Mouse (Mus musculus) monocyte, adult 2 months (primary cell): ENCODE measurements around the gene Treh.

Experiments
- DNase-seq, 2 experiments: peaks; one replicate each; pipeline ENCODE4 v3.0.0; 2022; ENCODE audit warnings: low spot score in 2 of 2, low read depth in 1 of 2

Treh gene

DNA sequence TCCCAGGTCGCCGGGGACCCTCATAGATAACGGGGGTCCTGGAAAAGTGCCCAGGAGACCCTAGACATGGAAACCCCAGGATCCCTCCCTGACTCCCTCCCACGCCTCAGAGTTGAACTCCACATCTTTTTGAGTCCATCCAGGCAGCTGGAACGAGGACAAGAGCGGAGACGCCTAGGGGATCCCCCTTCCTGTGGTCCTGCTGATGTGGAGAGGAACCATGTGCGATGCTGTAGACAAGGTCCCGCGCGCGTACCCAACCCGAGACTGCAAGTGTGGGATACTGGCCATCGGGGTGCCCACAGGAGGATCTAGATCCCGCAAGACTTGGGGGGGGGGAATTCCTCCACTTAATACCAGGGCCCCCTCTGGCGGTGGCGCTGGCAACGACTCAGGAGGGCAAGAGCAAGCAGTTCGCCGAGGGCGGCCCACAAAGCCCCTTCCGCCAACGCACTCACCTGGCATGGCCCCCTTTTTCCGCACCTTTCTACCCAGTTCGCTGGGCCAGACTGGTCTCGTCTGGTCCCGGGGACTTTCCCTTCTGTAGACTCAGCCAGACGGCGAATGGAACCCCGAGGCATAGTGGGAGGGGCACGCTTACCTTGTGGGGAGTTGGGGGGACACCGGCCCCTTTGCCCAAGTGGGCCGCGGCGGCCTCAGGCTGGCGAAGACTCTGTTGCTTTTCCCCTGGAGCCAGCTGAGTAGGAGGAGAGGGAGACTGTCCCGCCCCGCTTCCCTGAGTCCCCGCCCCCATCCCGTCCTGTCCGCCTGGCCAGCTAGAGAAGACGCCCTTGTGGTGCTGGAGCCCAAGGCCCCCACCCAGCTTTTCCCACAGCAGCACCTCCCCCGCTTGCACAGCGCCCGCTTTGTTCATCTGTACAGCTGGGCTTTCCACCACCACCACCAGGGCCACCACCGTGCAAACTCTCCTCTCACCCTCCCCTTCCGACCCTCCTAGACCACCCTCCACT is 61.8 kb downstream of the Treh start, which contains the start of gene Phldb1:
TSS of gene Phldb1 (minus strand) at position 675 of the 971 bp plus-strand sequence.
- DNase-seq: no peak

DNA sequence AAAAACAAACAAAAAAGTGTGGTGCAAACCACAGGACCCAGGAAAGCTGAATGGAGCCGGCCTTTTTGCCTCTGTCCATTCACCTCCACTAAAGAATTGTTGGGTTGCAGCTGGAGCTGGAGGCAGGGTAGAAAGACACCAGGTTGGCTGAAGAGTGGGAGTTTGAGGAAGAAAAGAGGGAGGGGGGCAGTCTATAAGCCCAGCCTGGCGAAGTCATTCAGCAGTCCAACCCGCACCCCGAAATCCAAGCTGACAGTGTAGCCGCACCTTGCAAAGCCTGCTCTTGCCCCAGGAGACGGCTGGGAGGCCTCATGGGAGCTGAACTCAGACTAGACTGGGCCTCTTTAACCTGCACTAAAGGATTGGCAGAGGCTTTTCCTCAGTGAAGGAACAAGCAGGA is 62.9 kb downstream of the Treh start:
- no peak for DNase-seq
